Mouse (Mus musculus): ENCODE results near the gene Tmem107. TPM values are rescaled to one million over a fixed set of nuclear protein-coding genes. Genes with fewer than 3 reads are reported as not detected.

Gene Tmem107
- total and polyA plus RNA-seq, 3 experiments, result 22.6 to 31.3 (median 30.1) TPM

DNA sequence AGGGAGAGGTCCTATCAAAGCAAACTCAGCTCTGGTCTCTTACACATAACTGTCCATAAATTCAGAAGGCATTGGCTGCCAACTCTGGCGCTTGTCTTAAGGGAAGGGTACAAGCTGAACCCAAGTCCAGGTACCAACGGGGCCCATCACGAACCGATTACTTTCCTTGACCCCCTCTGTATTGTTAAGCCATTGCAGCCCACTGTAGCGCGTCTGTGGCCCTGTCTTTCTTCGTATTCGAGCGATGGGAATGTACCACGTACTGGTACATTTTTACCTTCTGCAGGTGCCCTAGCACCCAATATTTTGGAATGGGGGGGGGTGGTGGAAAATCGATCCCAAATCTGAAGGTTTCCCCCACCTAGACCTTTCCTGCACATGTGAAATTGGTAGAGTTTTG is 1.6 kb downstream of the Tmem107 start:
- peak overlapping the region; percentile 85 for H3K4me2 ChIP-seq (ENCODE audit: insufficient read depth, low read depth, poor library complexity, severe bottlenecking)
- peaks cover 13 to 46% of the 10 kb centered on the region in 2 experiments for H3K4me1 ChIP-seq (ENCODE audit: control insufficient read depth in 1 of 2, insufficient read depth in 2 of 2)
- peaks cover 4% of the 10 kb centered on the region for H3K27me3 ChIP-seq (replicated peaks)
- TF ChIP-seq IRF4 (IDR thresholded peaks at IDR 0.05; ENCODE audit: low read depth, low read length) (no peak), SMC3 (IDR thresholded peaks at IDR 0.05; ENCODE audit: low read depth, low read length) (no peak), CHD1 (IDR thresholded peaks at IDR 0.05; ENCODE audit: low read depth, low read length) (no peak), ZC3H11A (IDR thresholded peaks at IDR 0.05; ENCODE audit: low read depth, low read length) (no peak), JUND (conservative IDR thresholded peaks at IDR 0.05; ENCODE audit: low read depth, low read length) (no peak), MYC (IDR thresholded peaks at IDR 0.05; ENCODE audit: low read depth, low read length) (no peak), GABPA (IDR thresholded peaks at IDR 0.05; ENCODE audit: insufficient replicate concordance, low read depth, low read length) (no peak), USF2 (conservative IDR thresholded peaks at IDR 0.05; ENCODE audit: low read depth, low read length) (no peak), TBP (conservative IDR thresholded peaks at IDR 0.05; ENCODE audit: low read depth, low read length) (no peak), ELF1 (IDR thresholded peaks at IDR 0.05; ENCODE audit: low read depth, low read length) (no peak), ETS1 (conservative IDR thresholded peaks at IDR 0.05; ENCODE audit: low read depth, low read length) (no peak), RAD21 (IDR thresholded peaks at IDR 0.05; ENCODE audit: low read depth, low read length) (no peak), RCOR1 (conservative IDR thresholded peaks at IDR 0.05; ENCODE audit: low read depth, low read length) (no peak), TCF12 (IDR thresholded peaks at IDR 0.05; ENCODE audit: low read depth, low read length) (no peak), CTCF (conservative IDR thresholded peaks at IDR 0.05 in 1 of 2, IDR thresholded peaks at IDR 0.05 in 1 of 2; ENCODE audit: low read depth in 2 of 2, low read length in 2 of 2) (no peak), PAX5 (IDR thresholded peaks at IDR 0.05; ENCODE audit: low read length) (no peak), ZMIZ1 (IDR thresholded peaks at IDR 0.05; ENCODE audit: low read depth, low read length) (no peak), HCFC1 (IDR thresholded peaks at IDR 0.05; ENCODE audit: low read depth, low read length) (no peak), NELFE (IDR thresholded peaks at IDR 0.05; ENCODE audit: low read depth, low read length) (no peak)
- no peaks in the 10 kb centered on the region for H3K36me3 ChIP-seq (replicated peaks in 1 of 2; ENCODE audit: control insufficient read depth in 1 of 2, insufficient read depth in 1 of 2, low read length in 1 of 2)
- dilution Hi-C loops (cut with MboI; ENCODE audit: extremely low pct_ligation_motif_present, extremely low pct_unique_long_range_greater_than_20kb, low sequenced_read_pairs) (no loop called here), in situ Hi-C loops (cut with MboI; ENCODE audit: low pct_ligation_motif_present, low pct_unique_long_range_greater_than_20kb, low sequenced_read_pairs) (no loop called here)
- no peaks in the 10 kb centered on the region for H3K9me3 ChIP-seq (replicated peaks; ENCODE audit: low read length)
- peak overlapping the region; percentile 88 for H3K9ac ChIP-seq (ENCODE audit: insufficient read depth, low read depth)
- no peak overlapping the region for H3K27ac ChIP-seq (ENCODE audit: insufficient read depth, low read depth)
- no peaks in the 10 kb centered on the region for H3K79me2 ChIP-seq (replicated peaks; ENCODE audit: control insufficient read depth, extremely low read depth, insufficient read depth, poor library complexity, severe bottlenecking)
- no peak for DNase-seq (ENCODE audit: extremely low read depth)
- H3K4me3 ChIP-seq (replicated peaks in 1 of 3; ENCODE audit: low read depth in 2 of 3, low read length in 2 of 3, poor library complexity in 1 of 3), result peak overlapping the region in 1 of 3 experiments; percentile 46

DNA sequence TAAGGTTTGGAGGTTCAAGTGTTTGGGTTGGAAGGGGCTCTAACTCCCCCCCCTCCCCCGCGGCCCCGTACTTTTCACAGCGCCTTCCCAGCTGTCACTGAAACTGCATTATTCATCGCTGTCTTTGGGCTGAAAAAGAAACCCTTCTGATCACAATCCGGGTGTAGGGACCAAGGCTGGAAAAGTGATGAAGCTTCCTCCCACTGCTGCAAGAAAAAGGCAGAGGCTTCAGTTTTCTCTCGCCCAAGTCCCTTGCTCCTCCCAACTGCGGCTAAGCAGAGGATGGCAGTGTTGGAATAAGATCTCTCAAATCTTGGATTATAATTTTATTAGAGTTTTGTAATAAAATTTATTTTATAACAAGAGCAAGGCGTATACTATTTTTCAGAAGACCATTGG is 2.1 kb downstream of the Tmem107 start:
- TF ChIP-seq EP300 (IDR thresholded peaks at IDR 0.05; ENCODE audit: low read length) (peak; percentile 13; the same call in 1 of the 2 replicates), ZC3H11A (IDR thresholded peaks at IDR 0.05; ENCODE audit: low read depth, low read length) (no peak)
- H3K9me3 ChIP-seq (replicated peaks; ENCODE audit: low read length), result no peaks in the 10 kb centered on the region
- DNase-seq (ENCODE audit: extremely low read depth), result no peak

More for the DNA sequence above, 2.1 kb downstream of the Tmem107 start:
- Histone ChIP-seq H3K9ac (ENCODE audit: insufficient read depth, low read depth) (peak overlapping the region; percentile 88), H3K4me2 (ENCODE audit: insufficient read depth, low read depth, poor library complexity, severe bottlenecking) (peak overlapping the region; percentile 85), H3K36me3 (replicated peaks in 1 of 2; ENCODE audit: control insufficient read depth in 1 of 2, insufficient read depth in 1 of 2, low read length in 1 of 2) (no peaks in the 10 kb centered on the region), H3K27ac (ENCODE audit: insufficient read depth, low read depth) (no peak overlapping the region), H3K4me1 (ENCODE audit: control insufficient read depth in 1 of 2, insufficient read depth in 2 of 2) (peaks cover 13 to 49% of the 10 kb centered on the region in 2 experiments), H3K4me3 (replicated peaks in 1 of 3; ENCODE audit: low read depth in 2 of 3, low read length in 2 of 3, poor library complexity in 1 of 3) (peak overlapping the region; percentile 5 to 51 (median 46)), H3K79me2 (replicated peaks; ENCODE audit: control insufficient read depth, extremely low read depth, insufficient read depth, poor library complexity, severe bottlenecking) (no peaks in the 10 kb centered on the region), H3K27me3 (replicated peaks) (peaks cover 3% of the 10 kb centered on the region)
- dilution Hi-C loops (cut with MboI; ENCODE audit: extremely low pct_ligation_motif_present, extremely low pct_unique_long_range_greater_than_20kb, low sequenced_read_pairs) (no loop called here), in situ Hi-C loops (cut with MboI; ENCODE audit: low pct_ligation_motif_present, low pct_unique_long_range_greater_than_20kb, low sequenced_read_pairs) (no loop called here)
